Mouse (Mus musculus) heart, embryonic 10.5 days (tissue): ENCODE results near the gene Kctd20. TPM values are rescaled to one million over a fixed set of nuclear protein-coding genes. Genes with fewer than 3 reads are reported as not detected.

Source experiments
- DNase-seq: peaks from one replicate; pipeline ENCODE4 v3.0.0-alpha.2; 2017; ENCODE audit warnings: low spot score
- H3K27ac ChIP-seq: fragments of 300-500 bp; sonication (generic); 2 replicates; pipeline ENCODE4 v1.5.1; 2016; ENCODE audit warnings: mild to moderate bottlenecking
- H3K27me3 ChIP-seq: fragments of 300-500 bp; sonication (generic); 2 replicates; pipeline ENCODE4 v1.6.1; 2016; ENCODE audit warnings: mild to moderate bottlenecking; ENCODE audit not compliant: poor library complexity, insufficient read depth, severe bottlenecking
- H3K36me3 ChIP-seq: fragments of 300-500 bp; sonication (generic); 2 replicates; pipeline ENCODE4 v1.6.1; 2016; ENCODE audit warnings: mild to moderate bottlenecking, moderate library complexity
- H3K4me1 ChIP-seq: fragments of 300-500 bp; sonication (generic); 2 replicates; pipeline ENCODE4 v1.6.1; 2016; ENCODE audit warnings: mild to moderate bottlenecking
- H3K4me3 ChIP-seq: fragments of 300-500 bp; sonication (generic); 2 replicates; pipeline ENCODE4 v1.5.1; 2016; ENCODE audit warnings: mild to moderate bottlenecking, moderate library complexity
- H3K9me3 ChIP-seq: fragments of 300-500 bp; sonication (generic); 2 replicates; pipeline ENCODE4 v1.6.1; 2016; ENCODE audit warnings: mild to moderate bottlenecking, moderate library complexity
- WGBS: fragments of 180-500 bp; shearing (Covaris S2); methylation state at CpG from one replicate; pipeline ENCODE4 v1.1.7; 2016; 5-methylcytosine and 5-hydroxymethylcytosine counted together
- polyA plus RNA-seq: library from polyadenylated mRNA; unstranded; fragments of >200 nt; fragmentation: Nextera tagmentation; extraction: Ambion mirVana; gene quantifications from 2 replicates; pipeline ENCODE4 v1.2.1, GENCODE M21; 2016

Kctd20 gene
- polyA plus RNA-seq, 1 experiment from 2014 or later: 85.4 TPM

- no peaks in the 10 kb centered on the region for H3K9me3 ChIP-seq
- WGBS: 90% methylated on average over 25 of the region's 25 CpGs
- H3K4me1 ChIP-seq: no peaks in the 10 kb centered on the region
Measured at GRCm38 (mm10) chr17:28940776-28941555, 10.8 kb upstream of the Kctd20 start.

GRCm38 (mm10) chr17:28942101-28942500, 9.6 kb upstream of the Kctd20 start:
- no peaks in the 10 kb centered on the region for H3K27me3 ChIP-seq
- no peaks in the 10 kb centered on the region for H3K36me3 ChIP-seq
- no peak overlapping the region for H3K4me3 ChIP-seq
- no peaks in the 10 kb centered on the region for H3K4me1 ChIP-seq
- H3K27ac ChIP-seq: no peak overlapping the region
- DNase-seq: peak; percentile 88
- no peaks in the 10 kb centered on the region for H3K9me3 ChIP-seq
- 72% methylated on average over 10 of the region's 11 CpGs for WGBS

More at GRCm38 (mm10) chr17:28940776-28941555, 10.8 kb upstream of the Kctd20 start:
- Histone ChIP-seq H3K4me3 (no peak overlapping the region), H3K27me3 (no peaks in the 10 kb centered on the region), H3K36me3 (no peaks in the 10 kb centered on the region), H3K27ac (no peak overlapping the region)
- no peak for DNase-seq

- Histone ChIP-seq H3K9me3 (no peaks in the 10 kb centered on the region), H3K36me3 (no peaks in the 10 kb centered on the region), H3K27ac (no peak within 1 kb of the TSS), H3K27me3 (no peaks in the 10 kb centered on the region), H3K4me3 (no peak within 1 kb of the TSS), H3K4me1 (no peaks in the 10 kb centered on the region)
- WGBS: 86% methylated on average over 7 of the region's 7 CpGs
- DNase-seq: no peak
Measured at GRCm38 (mm10) chr17:28943740-28944139, 8.0 kb upstream of the Kctd20 start, which contains the start of gene Pxt1. Gene Pxt1 (minus strand): TSS chr17:28943840.

GRCm38 (mm10) chr17:28944481-28944880, 7.3 kb upstream of the Kctd20 start:
- no peaks in the 10 kb centered on the region for H3K27me3 ChIP-seq
- no peaks in the 10 kb centered on the region for H3K9me3 ChIP-seq
- 91% methylated on average over 7 of the region's 7 CpGs for WGBS
- no peaks in the 10 kb centered on the region for H3K4me1 ChIP-seq
- no peaks in the 10 kb centered on the region for H3K36me3 ChIP-seq
- no peak overlapping the region for H3K27ac ChIP-seq
- no peak overlapping the region for H3K4me3 ChIP-seq
- no peak for DNase-seq

- Histone ChIP-seq H3K27ac (no peak overlapping the region), H3K27me3 (no peaks in the 10 kb centered on the region), H3K4me1 (peaks cover 9% of the 10 kb centered on the region; the same call in 1 of the 2 replicates), H3K4me3 (no peak overlapping the region), H3K9me3 (no peaks in the 10 kb centered on the region), H3K36me3 (no peaks in the 10 kb centered on the region)
- WGBS: 85% methylated on average over 19 of the region's 19 CpGs
- DNase-seq: no peak
Measured at GRCm38 (mm10) chr17:28947011-28947939, 4.5 kb upstream of the Kctd20 start.

GRCm38 (mm10) chr17:28948661-28949060, 3.1 kb upstream of the Kctd20 start:
- no peaks in the 10 kb centered on the region for H3K36me3 ChIP-seq
- H3K4me3 ChIP-seq: no peak overlapping the region
- H3K9me3 ChIP-seq: no peaks in the 10 kb centered on the region
- no peak overlapping the region for H3K27ac ChIP-seq
- no peak for DNase-seq
- WGBS: 81% methylated on average over 4 of the region's 4 CpGs
- no peaks in the 10 kb centered on the region for H3K27me3 ChIP-seq
- H3K4me1 ChIP-seq: peaks cover 15% of the 10 kb centered on the region

GRCm38 (mm10) chr17:28950751-28951150, 999 bp upstream of the Kctd20 start:
- 71% methylated on average over 4 of the region's 4 CpGs for WGBS

GRCm38 (mm10) chr17:28953251-28953650, 1.5 kb downstream of the Kctd20 start:
- peak overlapping the region; percentile 81 for H3K4me3 ChIP-seq
- H3K4me1 ChIP-seq: peaks cover 31% of the 10 kb centered on the region
- H3K27ac ChIP-seq: peak overlapping the region; percentile 98
- no peaks in the 10 kb centered on the region for H3K9me3 ChIP-seq
- H3K27me3 ChIP-seq: no peaks in the 10 kb centered on the region
- DNase-seq: no peak
- H3K36me3 ChIP-seq: peaks cover 19% of the 10 kb centered on the region
- WGBS: 15% methylated on average over 9 of the region's 9 CpGs

More at GRCm38 (mm10) chr17:28950751-28951150, 999 bp upstream of the Kctd20 start:
- Histone ChIP-seq H3K27ac (peak overlapping the region; percentile 98), H3K27me3 (no peaks in the 10 kb centered on the region), H3K4me3 (no peak overlapping the region), H3K36me3 (peaks cover 8% of the 10 kb centered on the region; the same call in 1 of the 2 replicates), H3K4me1 (peaks cover 25% of the 10 kb centered on the region), H3K9me3 (no peaks in the 10 kb centered on the region)
- no peak for DNase-seq

GRCm38 (mm10) chr17:28954416-28954815, 2.7 kb downstream of the Kctd20 start:
- H3K36me3 ChIP-seq: peaks cover 24% of the 10 kb centered on the region
- peaks cover 31% of the 10 kb centered on the region for H3K4me1 ChIP-seq
- 94% methylated on average over 9 of the region's 9 CpGs for WGBS
- DNase-seq: no peak
- H3K4me3 ChIP-seq: no peak overlapping the region
- H3K27ac ChIP-seq: no peak overlapping the region
- H3K9me3 ChIP-seq: no peaks in the 10 kb centered on the region
- no peaks in the 10 kb centered on the region for H3K27me3 ChIP-seq

GRCm38 (mm10) chr17:28960597-28960996, 8.8 kb downstream of the Kctd20 start:
- Histone ChIP-seq H3K9me3 (no peaks in the 10 kb centered on the region), H3K36me3 (peaks cover 62% of the 10 kb centered on the region), H3K4me3 (peak overlapping the region; percentile 15; the same call in 1 of the 2 replicates), H3K4me1 (peaks cover 20% of the 10 kb centered on the region), H3K27ac (peak overlapping the region; percentile 36; the same call in 1 of the 2 replicates), H3K27me3 (no peaks in the 10 kb centered on the region)
- 52% methylated on average over 10 of the region's 10 CpGs for WGBS
- DNase-seq: no peak

GRCm38 (mm10) chr17:28961596-28961995, 9.8 kb downstream of the Kctd20 start:
- Histone ChIP-seq H3K27me3 (no peaks in the 10 kb centered on the region), H3K27ac (no peak overlapping the region), H3K4me1 (peaks cover 20% of the 10 kb centered on the region), H3K36me3 (peaks cover 69% of the 10 kb centered on the region), H3K9me3 (no peaks in the 10 kb centered on the region), H3K4me3 (no peak overlapping the region)
- no peak for DNase-seq
- WGBS: 88% methylated on average over 10 of the region's 10 CpGs

GRCm38 (mm10) chr17:28967021-28967610, 15.4 kb downstream of the Kctd20 start:
- no peak overlapping the region for H3K27ac ChIP-seq
- no peaks in the 10 kb centered on the region for H3K27me3 ChIP-seq
- peaks cover 99% of the 10 kb centered on the region for H3K36me3 ChIP-seq
- no peak overlapping the region for H3K4me3 ChIP-seq
- H3K4me1 ChIP-seq: 0 out of 2 replicates have a peak, but pooled peaks cover 2% of the 10 kb centered on the region
- no peak for DNase-seq
- no peaks in the 10 kb centered on the region for H3K9me3 ChIP-seq
- WGBS: 73% methylated on average over 11 of the region's 11 CpGs
